Mouse (Mus musculus) intestine, postnatal 0 days (tissue): ENCODE measurements around the gene Serpinb6b. TPM values are rescaled to one million over a fixed set of nuclear protein-coding genes. Genes with fewer than 3 reads are reported as not detected.

ENCODE experiments used
- ATAC-seq: fragments of 200-750 bp; cut with Nextera tagmentation; 2 replicates; pipeline ENCODE4 v1.8.0; 2017; ENCODE audit warnings: mild to moderate bottlenecking, moderate TSS enrichment, moderate library complexity
- H3K27ac ChIP-seq: fragments of 300-500 bp; sonication (generic); 2 replicates; pipeline ENCODE4 v1.5.1; 2014; ENCODE audit warnings: mild to moderate bottlenecking, low read depth, low read length, moderate library complexity
- H3K27me3 ChIP-seq: fragments of 300-500 bp; sonication (generic); replicated peaks from 2 replicates; pipeline ENCODE4 v1.6.1; 2014; ENCODE audit warnings: low read length, mixed read lengths; ENCODE audit not compliant: control insufficient read depth, insufficient read depth
- H3K36me3 ChIP-seq: fragments of 300-500 bp; sonication (generic); 2 replicates; pipeline ENCODE4 v1.6.1; 2014; ENCODE audit warnings: mild to moderate bottlenecking, moderate library complexity; ENCODE audit not compliant: control insufficient read depth, insufficient read depth
- H3K4me1 ChIP-seq: fragments of 300-500 bp; sonication (generic); replicated peaks from 2 replicates; pipeline ENCODE4 v1.6.1; 2014; ENCODE audit warnings: antibody characterized with exemption, low read length, mixed read lengths; ENCODE audit not compliant: control insufficient read depth, insufficient read depth
- H3K4me2 ChIP-seq: fragments of 300-500 bp; sonication (generic); replicated peaks from 2 replicates; pipeline ENCODE4 v1.6.1; 2014; ENCODE audit warnings: low read depth, mild to moderate bottlenecking, moderate library complexity
- H3K4me3 ChIP-seq: fragments of 300-500 bp; sonication (generic); 2 replicates; pipeline ENCODE4 v1.5.1; 2014; ENCODE audit warnings: low read depth, low read length
- H3K9ac ChIP-seq: fragments of 300-500 bp; sonication (generic); 2 replicates; pipeline ENCODE4 v1.6.1; 2014; ENCODE audit warnings: mild to moderate bottlenecking, low read depth, low read length
- H3K9me3 ChIP-seq: fragments of 300-500 bp; sonication (generic); 2 replicates; pipeline ENCODE4 v1.6.1; 2016; ENCODE audit warnings: mixed run types; ENCODE audit not compliant: control insufficient read depth
- CTCF ChIP-seq: sonication (generic); IDR thresholded peaks from 2 replicates; pipeline ENCODE4 v1.5.1; 2016; ENCODE audit warnings: low read depth, mild to moderate bottlenecking, control low read depth, antibody characterized with exemption, moderate library complexity
- WGBS: fragments of 180-500 bp; shearing (Covaris S2); extraction: QIAGEN DNeasy Blood & Tissue Kit; methylation state at CpG from one replicate; pipeline ENCODE4 v1.1.7; 2014; 5-methylcytosine and 5-hydroxymethylcytosine counted together
- polyA plus RNA-seq: library from polyadenylated mRNA; unstranded; fragments of >200 nt; fragmentation: Nextera tagmentation; extraction: Ambion mirVana; gene quantifications from 2 replicates; pipeline ENCODE4 v1.2.1, GENCODE M21; 2015

Gene Serpinb6b
- polyA plus RNA-seq, 1 experiment from 2014 or later = 13.8 TPM

DNA sequence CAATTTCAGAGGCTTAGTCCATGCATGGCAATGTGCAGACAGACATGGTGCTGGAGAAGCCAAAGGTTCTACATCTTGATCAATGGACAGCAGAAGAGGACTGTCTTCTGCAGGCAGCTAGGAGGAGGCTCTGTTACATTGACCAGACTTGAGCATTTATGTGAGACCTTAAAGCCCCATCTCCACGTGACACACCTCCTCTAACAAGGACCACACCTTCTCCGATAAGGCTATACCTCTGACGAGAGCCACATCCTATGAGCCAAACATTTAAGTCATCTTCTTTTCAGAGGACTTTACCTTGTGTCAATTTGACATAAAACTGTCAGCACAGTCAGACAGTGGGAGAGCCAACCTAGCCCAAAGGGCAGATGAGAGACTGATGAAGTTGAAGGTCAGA, 5.8 kb downstream of the Serpinb6b start:
- no peak for TF ChIP-seq CTCF
- no peaks in the 10 kb centered on the region for H3K36me3 ChIP-seq
- no peak overlapping the region for H3K4me2 ChIP-seq
- no peak overlapping the region for H3K9ac ChIP-seq
- H3K9me3 ChIP-seq = no peaks in the 10 kb centered on the region
- ATAC-seq = no peak
- H3K27me3 ChIP-seq = no peaks in the 10 kb centered on the region
- no peaks in the 10 kb centered on the region for H3K4me1 ChIP-seq
- 87% methylated on average over 3 of the region's 3 CpGs for WGBS
- no peak overlapping the region for H3K27ac ChIP-seq
- no peak overlapping the region for H3K4me3 ChIP-seq

DNA sequence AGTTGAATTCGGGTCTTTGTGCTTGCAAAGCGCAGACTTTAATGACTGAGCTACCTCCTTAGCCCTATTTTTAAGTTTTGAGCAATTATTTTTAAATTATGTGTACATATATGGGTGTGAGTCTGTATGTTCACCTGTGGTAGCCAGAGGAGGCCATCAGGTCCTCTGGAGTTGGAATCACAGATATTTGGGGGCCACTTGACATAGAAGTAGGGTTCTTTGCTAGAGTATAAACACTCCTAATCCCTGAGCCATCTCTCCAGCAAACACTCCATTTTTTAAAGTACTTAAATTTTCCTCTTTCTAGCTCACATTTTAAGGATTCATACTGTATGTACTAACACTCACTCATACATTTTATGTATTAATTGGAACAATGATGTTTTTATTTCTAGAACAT, 9.3 kb downstream of the Serpinb6b start:
- no peak for TF ChIP-seq CTCF
- Histone ChIP-seq H3K36me3 (no peaks in the 10 kb centered on the region), H3K27ac (no peak overlapping the region), H3K9me3 (no peaks in the 10 kb centered on the region), H3K27me3 (no peaks in the 10 kb centered on the region), H3K4me1 (no peaks in the 10 kb centered on the region), H3K4me3 (no peak overlapping the region), H3K4me2 (no peak overlapping the region), H3K9ac (no peak overlapping the region)
- no peak for ATAC-seq
- 91% methylated on average over 2 of the region's 2 CpGs for WGBS

DNA sequence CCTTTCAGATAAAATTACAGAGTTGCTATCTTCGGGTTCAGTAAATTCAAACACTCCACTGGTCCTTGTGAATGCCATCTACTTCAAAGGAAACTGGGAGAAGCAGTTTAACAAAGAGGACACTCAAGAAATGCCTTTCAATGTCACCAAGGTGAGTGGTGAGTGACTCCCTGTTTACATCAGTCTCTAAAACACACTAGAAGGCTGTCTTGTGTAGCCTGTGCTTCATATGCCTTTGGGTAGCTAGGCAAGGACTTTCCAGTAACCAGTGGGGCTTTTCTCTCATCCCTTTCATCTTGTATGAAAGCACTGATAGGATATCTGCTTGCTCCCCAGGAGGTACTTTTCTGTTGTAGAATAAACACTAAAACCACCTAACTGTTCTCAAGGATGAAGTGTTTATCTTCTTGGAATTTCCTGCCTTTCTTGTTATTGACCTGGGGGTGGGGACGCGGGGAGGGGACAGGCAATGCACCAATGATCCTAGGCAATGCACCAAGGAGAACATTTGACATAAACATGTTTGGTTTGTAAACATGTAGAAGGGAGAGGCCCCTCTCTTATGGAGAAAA, 10.0 kb downstream of the Serpinb6b start:
- Histone ChIP-seq H3K4me3 (no peak overlapping the region), H3K27ac (no peak overlapping the region), H3K9ac (no peak overlapping the region), H3K4me2 (no peak overlapping the region), H3K27me3 (no peaks in the 10 kb centered on the region), H3K4me1 (no peaks in the 10 kb centered on the region), H3K9me3 (no peaks in the 10 kb centered on the region), H3K36me3 (no peaks in the 10 kb centered on the region)
- no peak for ATAC-seq
- no peak for TF ChIP-seq CTCF
- 51% methylated on average over 3 of the region's 3 CpGs for WGBS

DNA sequence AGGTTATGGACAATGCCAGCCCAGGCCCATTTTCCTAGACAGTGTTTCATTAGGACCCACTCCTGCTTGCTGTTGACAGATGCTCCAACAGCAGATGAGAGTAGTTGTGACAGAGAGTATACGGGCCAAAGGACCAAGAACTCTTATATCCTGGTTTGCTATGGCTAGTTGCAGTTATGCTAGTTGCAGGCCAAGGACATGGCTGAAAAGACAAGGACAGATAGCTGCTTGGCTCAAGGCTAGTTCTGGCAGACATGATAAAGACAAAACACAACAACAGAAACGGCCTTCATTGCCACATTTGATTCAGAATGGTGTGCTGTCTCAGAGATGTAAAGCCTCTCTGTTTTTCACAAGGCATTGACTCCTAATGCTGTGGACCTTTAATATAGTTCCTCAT, 10.7 kb downstream of the Serpinb6b start:
- Histone ChIP-seq H3K4me3 (no peak overlapping the region), H3K4me2 (no peak overlapping the region), H3K36me3 (no peaks in the 10 kb centered on the region), H3K9ac (no peak overlapping the region), H3K27me3 (no peaks in the 10 kb centered on the region), H3K9me3 (no peaks in the 10 kb centered on the region), H3K27ac (no peak overlapping the region), H3K4me1 (no peaks in the 10 kb centered on the region)
- WGBS = 79% methylated on average over 2 of the region's 2 CpGs
- no peak for ATAC-seq
- no peak for TF ChIP-seq CTCF

DNA sequence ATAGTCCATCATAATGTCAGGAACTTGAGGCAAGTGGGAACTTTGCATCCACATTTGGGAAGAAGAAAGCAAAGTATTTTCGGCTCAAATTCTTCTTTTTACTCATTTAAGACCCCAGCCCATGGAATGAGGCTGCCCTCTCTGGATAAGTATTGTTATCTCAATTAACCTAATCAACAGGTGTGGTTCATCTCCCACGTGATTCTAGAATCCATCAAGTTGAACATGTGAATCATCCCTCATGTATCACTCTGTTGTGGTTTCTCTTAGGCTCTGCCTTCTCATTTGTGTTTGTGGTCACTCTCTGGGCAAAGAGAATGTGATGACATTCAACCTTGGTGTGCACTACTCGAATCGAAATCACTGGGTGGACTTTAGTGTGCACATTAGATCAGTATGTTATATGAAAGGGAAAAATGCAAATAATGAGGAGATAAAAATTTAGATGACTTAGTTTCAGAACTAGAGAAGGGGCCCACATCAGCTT, 17.6 kb downstream of the Serpinb6b start:
- no peak for TF ChIP-seq CTCF
- ATAC-seq = no peak
- H3K27ac ChIP-seq = no peak overlapping the region

DNA sequence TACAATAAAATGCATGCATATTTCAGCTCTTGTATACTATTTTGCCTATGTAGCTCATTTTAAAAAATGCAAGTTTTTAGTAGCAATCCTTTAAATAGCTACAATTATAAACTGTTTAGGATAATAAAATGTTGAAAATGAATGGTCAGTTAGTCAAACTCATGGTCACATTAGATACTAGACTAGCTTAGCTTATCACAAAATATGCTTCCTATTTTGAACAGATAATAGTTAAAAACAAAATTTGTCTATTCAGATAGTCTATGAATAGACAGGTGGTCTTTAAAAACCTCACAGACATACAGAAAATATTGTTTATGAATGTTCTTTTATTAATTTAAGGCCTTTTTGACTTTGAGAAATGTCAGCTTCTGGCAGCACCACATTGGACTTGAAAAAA, 21.2 kb downstream of the Serpinb6b start:
- no peak overlapping the region for H3K9ac ChIP-seq
- no peaks in the 10 kb centered on the region for H3K27me3 ChIP-seq
- no peaks in the 10 kb centered on the region for H3K9me3 ChIP-seq
- no peak for TF ChIP-seq CTCF
- no peak for ATAC-seq
- H3K4me1 ChIP-seq = no peaks in the 10 kb centered on the region
- no peak overlapping the region for H3K4me2 ChIP-seq
- H3K36me3 ChIP-seq = no peaks in the 10 kb centered on the region
- no peak overlapping the region for H3K4me3 ChIP-seq
- H3K27ac ChIP-seq = no peak overlapping the region

More for the DNA sequence above, 17.6 kb downstream of the Serpinb6b start:
- H3K9ac ChIP-seq = no peak overlapping the region
- no peak overlapping the region for H3K4me3 ChIP-seq
- 78% methylated on average over 4 of the region's 4 CpGs for WGBS
- H3K4me1 ChIP-seq = no peaks in the 10 kb centered on the region
- H3K9me3 ChIP-seq = no peaks in the 10 kb centered on the region
- no peaks in the 10 kb centered on the region for H3K27me3 ChIP-seq
- H3K4me2 ChIP-seq = no peak overlapping the region
- H3K36me3 ChIP-seq = no peaks in the 10 kb centered on the region
